Mouse (Mus musculus): ENCODE measurements around the gene Cables2. TPM values are rescaled to one million over a fixed set of nuclear protein-coding genes. Genes with fewer than 3 reads are reported as not detected.

Gene Cables2
- polyA plus RNA-seq, 1 experiment from 2014 or later: 21.2 TPM

DNA sequence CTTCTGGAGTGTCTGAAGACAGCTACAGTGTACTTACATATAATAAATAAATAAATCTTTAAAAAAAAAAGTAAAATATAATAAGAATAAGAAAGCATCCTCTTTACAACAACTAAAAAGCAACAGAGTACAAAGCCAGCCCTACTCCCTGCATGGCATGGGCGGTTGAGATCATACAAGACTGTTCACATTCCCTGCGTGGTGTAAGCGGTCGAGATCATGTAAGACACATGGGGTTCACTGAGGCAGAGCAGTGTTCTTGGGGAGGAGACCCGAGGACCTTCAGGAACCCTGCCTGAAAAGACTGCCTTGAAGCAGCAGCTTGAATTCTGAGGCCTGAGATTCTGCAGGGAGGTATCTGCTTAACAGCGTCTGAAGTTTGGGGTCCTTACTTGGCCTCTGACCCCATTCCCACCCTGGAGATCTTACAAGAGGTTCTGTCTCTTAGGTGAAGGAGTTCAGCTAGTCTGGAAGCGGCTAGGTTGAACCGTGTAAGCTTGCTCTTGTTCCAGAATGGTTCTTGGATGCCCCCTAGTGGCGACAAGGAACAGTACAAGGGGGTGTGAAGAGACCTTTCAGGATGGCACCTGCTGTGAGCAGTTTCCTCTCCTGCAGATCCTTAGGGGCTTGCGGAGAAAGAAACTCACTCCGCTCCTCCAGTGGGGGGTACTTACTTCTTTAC lies 22.2 kb downstream of the Cables2 start:
- H3K9ac ChIP-seq: no peak overlapping the region
- H3K4me2 ChIP-seq (replicated peaks): no peak overlapping the region
- ATAC-seq (ENCODE audit: insufficient number of reproducible peaks, insufficient read depth, low FRiP score, low TSS enrichment): peak; percentile 36; the same call in 1 of the 2 replicates
- no peaks in the 10 kb centered on the region for H3K27me3 ChIP-seq
- H3K4me1 ChIP-seq: peaks cover 3% of the 10 kb centered on the region; the same call in 1 of the 2 replicates
- no peak overlapping the region for H3K27ac ChIP-seq
- no peaks in the 10 kb centered on the region for H3K36me3 ChIP-seq
- H3K4me3 ChIP-seq: no peak overlapping the region
- H3K9me3 ChIP-seq: no peaks in the 10 kb centered on the region
- 25% methylated on average over 11 of the region's 11 CpGs for WGBS

- no peaks in the 10 kb centered on the region for H3K36me3 ChIP-seq
- no peaks in the 10 kb centered on the region for H3K4me1 ChIP-seq
- no peak overlapping the region for H3K9ac ChIP-seq
- no peak for ATAC-seq (ENCODE audit: insufficient number of reproducible peaks, insufficient read depth, low FRiP score, low TSS enrichment)
- WGBS: 55% methylated on average over 9 of the region's 9 CpGs
- no peaks in the 10 kb centered on the region for H3K9me3 ChIP-seq
- no peak overlapping the region for H3K4me2 ChIP-seq (replicated peaks)
- H3K27ac ChIP-seq: no peak overlapping the region
- H3K27me3 ChIP-seq: no peaks in the 10 kb centered on the region
- no peak overlapping the region for H3K4me3 ChIP-seq
Measured at GRCm38 (mm10) chr2:180248947-180249660, 24.2 kb downstream of the Cables2 start.

DNA sequence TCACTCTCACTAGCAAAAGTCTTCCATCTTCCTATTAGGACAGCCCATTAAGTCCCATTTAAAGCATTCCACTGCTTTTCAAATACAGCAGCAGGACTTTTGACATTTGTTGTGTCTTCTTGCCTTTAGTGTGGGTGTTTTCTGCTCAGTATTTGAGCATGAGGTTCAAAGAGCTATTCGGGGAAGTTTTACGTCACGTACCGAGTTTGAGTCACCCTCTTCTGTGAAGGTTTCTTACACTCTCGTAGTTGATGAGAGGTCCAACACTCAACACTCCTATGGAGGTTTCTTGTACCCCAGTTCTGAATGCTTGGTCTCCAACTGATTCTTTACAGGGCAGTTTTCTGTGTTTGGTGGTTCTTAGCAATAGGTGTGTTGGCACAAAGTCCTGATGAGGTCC lies 25.4 kb downstream of the Cables2 start:
- WGBS: 90% methylated on average over 5 of the region's 5 CpGs
- Histone ChIP-seq H3K9me3 (no peaks in the 10 kb centered on the region), H3K27me3 (no peaks in the 10 kb centered on the region), H3K4me3 (no peak overlapping the region), H3K4me1 (no peaks in the 10 kb centered on the region), H3K9ac (no peak overlapping the region), H3K36me3 (no peaks in the 10 kb centered on the region), H3K4me2 (replicated peaks) (no peak overlapping the region), H3K27ac (no peak overlapping the region)
- ATAC-seq (ENCODE audit: insufficient number of reproducible peaks, insufficient read depth, low FRiP score, low TSS enrichment): no peak

- no peak overlapping the region for H3K9ac ChIP-seq
- H3K9me3 ChIP-seq: no peaks in the 10 kb centered on the region
- no peaks in the 10 kb centered on the region for H3K4me1 ChIP-seq
- no peak overlapping the region for H3K27ac ChIP-seq
- H3K36me3 ChIP-seq: no peaks in the 10 kb centered on the region
- H3K4me2 ChIP-seq (replicated peaks): no peak overlapping the region
- no peak for ATAC-seq (ENCODE audit: insufficient number of reproducible peaks, insufficient read depth, low FRiP score, low TSS enrichment)
- 89% methylated on average over 4 of the region's 4 CpGs for WGBS
- H3K27me3 ChIP-seq: no peaks in the 10 kb centered on the region
- no peak overlapping the region for H3K4me3 ChIP-seq
Measured at GRCm38 (mm10) chr2:180243108-180243507, 30.2 kb downstream of the Cables2 start.

- no peaks in the 10 kb centered on the region for H3K36me3 ChIP-seq
- ATAC-seq (ENCODE audit: insufficient number of reproducible peaks, insufficient read depth, low FRiP score, low TSS enrichment): no peak
- no peak overlapping the region for H3K9ac ChIP-seq
- WGBS: 77% methylated on average over 5 of the region's 5 CpGs
- no peak overlapping the region for H3K27ac ChIP-seq
- no peaks in the 10 kb centered on the region for H3K27me3 ChIP-seq
- no peaks in the 10 kb centered on the region for H3K9me3 ChIP-seq
- no peak overlapping the region for H3K4me2 ChIP-seq (replicated peaks)
- H3K4me3 ChIP-seq: no peak overlapping the region
- H3K4me1 ChIP-seq: peaks cover 14% of the 10 kb centered on the region
Measured at GRCm38 (mm10) chr2:180238591-180238990, 34.7 kb downstream of the Cables2 start.

- Histone ChIP-seq H3K36me3 (no peaks in the 10 kb centered on the region), H3K9ac (no peak overlapping the region), H3K27ac (no peak overlapping the region), H3K27me3 (no peaks in the 10 kb centered on the region), H3K4me2 (replicated peaks) (no peak overlapping the region), H3K4me1 (peaks cover 14% of the 10 kb centered on the region), H3K4me3 (no peak overlapping the region), H3K9me3 (no peaks in the 10 kb centered on the region)
- ATAC-seq (ENCODE audit: insufficient number of reproducible peaks, insufficient read depth, low FRiP score, low TSS enrichment): no peak
- WGBS: 91% methylated on average over 7 of the region's 7 CpGs
Measured at GRCm38 (mm10) chr2:180237601-180238345, 35.5 kb downstream of the Cables2 start.

GRCm38 (mm10) chr2:180236930-180237329 lies 36.4 kb downstream of the Cables2 start:
- Histone ChIP-seq H3K9me3 (no peaks in the 10 kb centered on the region), H3K27me3 (no peaks in the 10 kb centered on the region), H3K36me3 (no peaks in the 10 kb centered on the region), H3K9ac (no peak overlapping the region), H3K4me1 (peaks cover 14% of the 10 kb centered on the region), H3K27ac (no peak overlapping the region), H3K4me2 (replicated peaks) (no peak overlapping the region), H3K4me3 (no peak overlapping the region)
- no peak for ATAC-seq (ENCODE audit: insufficient number of reproducible peaks, insufficient read depth, low FRiP score, low TSS enrichment)
- WGBS: 81% methylated on average over 3 of the region's 3 CpGs

DNA sequence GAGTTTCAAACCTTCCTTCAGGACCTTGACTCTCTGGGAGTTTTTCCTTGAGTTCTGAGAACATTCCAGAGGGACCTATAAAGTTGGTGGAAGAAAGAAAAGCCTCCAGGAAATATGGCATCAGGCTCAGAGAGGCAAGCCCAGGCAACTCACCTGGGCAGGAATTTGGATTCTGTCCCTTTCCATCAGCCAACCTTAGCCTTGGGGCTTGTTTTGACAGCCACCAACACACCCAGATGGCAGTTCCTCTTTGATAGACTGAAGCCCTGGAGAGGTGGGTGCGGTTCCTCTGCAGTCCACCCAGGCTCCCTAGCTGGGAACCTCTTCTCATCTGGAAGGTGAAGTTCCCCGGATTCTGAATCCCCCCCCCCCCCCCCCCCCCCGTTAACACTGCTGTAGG lies 36.8 kb downstream of the Cables2 start:
- Histone ChIP-seq H3K27me3 (no peaks in the 10 kb centered on the region), H3K4me2 (replicated peaks) (no peak overlapping the region), H3K4me1 (peaks cover 14% of the 10 kb centered on the region), H3K9me3 (no peaks in the 10 kb centered on the region), H3K4me3 (no peak overlapping the region), H3K36me3 (no peaks in the 10 kb centered on the region), H3K9ac (no peak overlapping the region), H3K27ac (no peak overlapping the region)
- ATAC-seq (ENCODE audit: insufficient number of reproducible peaks, insufficient read depth, low FRiP score, low TSS enrichment): no peak
- WGBS: 73% methylated on average over 2 of the region's 3 CpGs

- H3K9me3 ChIP-seq: no peaks in the 10 kb centered on the region
- no peaks in the 10 kb centered on the region for H3K36me3 ChIP-seq
- no peak overlapping the region; the same call in 1 of the 2 replicates for H3K27ac ChIP-seq
- 86% methylated on average over 4 of the region's 4 CpGs for WGBS
- no peak overlapping the region for H3K9ac ChIP-seq
- no peaks in the 10 kb centered on the region for H3K27me3 ChIP-seq
- no peak overlapping the region for H3K4me3 ChIP-seq
- ATAC-seq (ENCODE audit: insufficient number of reproducible peaks, insufficient read depth, low FRiP score, low TSS enrichment): no peak
- H3K4me2 ChIP-seq (replicated peaks): no peak overlapping the region
- peaks cover 14% of the 10 kb centered on the region for H3K4me1 ChIP-seq
Measured at GRCm38 (mm10) chr2:180235788-180236187, 37.5 kb downstream of the Cables2 start.

DNA sequence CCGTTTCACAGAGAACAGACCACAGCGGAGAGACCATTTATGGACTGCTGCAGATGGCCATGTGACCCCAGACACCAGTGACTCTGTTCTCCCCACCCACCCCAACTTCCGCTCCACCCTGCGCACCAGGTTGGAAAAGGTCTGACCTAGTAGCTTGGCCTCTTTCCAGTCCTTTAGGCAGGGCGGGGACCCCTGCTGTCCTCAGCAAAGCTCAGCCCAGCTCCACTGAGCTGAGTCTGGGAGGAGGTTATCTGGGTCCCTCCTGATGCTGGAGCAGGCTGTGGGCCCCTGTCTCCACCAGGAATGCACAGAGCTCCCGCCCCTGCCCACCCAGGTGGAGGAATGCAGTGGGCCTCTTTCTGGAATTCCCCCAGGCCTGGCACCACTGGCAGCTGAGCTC lies 38.3 kb downstream of the Cables2 start:
- Histone ChIP-seq H3K9ac (no peak overlapping the region), H3K4me1 (peaks cover 14% of the 10 kb centered on the region), H3K9me3 (no peaks in the 10 kb centered on the region), H3K36me3 (no peaks in the 10 kb centered on the region), H3K4me3 (no peak overlapping the region), H3K27me3 (no peaks in the 10 kb centered on the region), H3K27ac (peak overlapping the region; percentile 57), H3K4me2 (replicated peaks) (0 out of 2 replicates have a peak overlapping the region, but pooled peaks have one; percentile 3)
- WGBS: 55% methylated on average over 6 of the region's 6 CpGs
- ATAC-seq (ENCODE audit: insufficient number of reproducible peaks, insufficient read depth, low FRiP score, low TSS enrichment): peak; percentile 13; the same call in 1 of the 2 replicates

GRCm38 (mm10) chr2:180234353-180234752 lies 38.9 kb downstream of the Cables2 start:
- Histone ChIP-seq H3K36me3 (no peaks in the 10 kb centered on the region), H3K4me3 (no peak overlapping the region), H3K27ac (peak overlapping the region; percentile 57; the same call in 1 of the 2 replicates), H3K9me3 (no peaks in the 10 kb centered on the region), H3K4me1 (peaks cover 14% of the 10 kb centered on the region), H3K9ac (no peak overlapping the region), H3K27me3 (no peaks in the 10 kb centered on the region), H3K4me2 (replicated peaks) (no peak overlapping the region)
- 85% methylated on average over 8 of the region's 8 CpGs for WGBS
- ATAC-seq (ENCODE audit: insufficient number of reproducible peaks, insufficient read depth, low FRiP score, low TSS enrichment): no peak

Data from embryonic facial prominence, embryonic 12.5 days (tissue).